Mouse (Mus musculus) thymus, adult 2 months (tissue): Measurements from ENCODE around the gene Por. TPM values are rescaled to one million over a fixed set of nuclear protein-coding genes. Genes with fewer than 3 reads are reported as not detected.

Experiments used
- DNase-seq: peaks from one replicate; pipeline ENCODE4 v3.0.0; 2021
- H3K27ac ChIP-seq: fragments of 200-500 bp; 2 replicates; pipeline ENCODE4 v1.5.1; 2012; ENCODE audit warnings: low read length, control low read depth; ENCODE audit not compliant: control insufficient read depth, insufficient read depth
- H3K27me3 ChIP-seq: fragments of 200-500 bp; 2 replicates; pipeline ENCODE4 v1.6.1; 2012; ENCODE audit warnings: mild to moderate bottlenecking, low read length, moderate library complexity, mixed read lengths; ENCODE audit not compliant: control insufficient read depth, insufficient read depth
- H3K36me3 ChIP-seq: fragments of 200-500 bp; 2 replicates; pipeline ENCODE4 v1.6.1; 2012; ENCODE audit warnings: mild to moderate bottlenecking, low read length, moderate library complexity; ENCODE audit not compliant: control insufficient read depth, insufficient read depth
- H3K4me1 ChIP-seq: fragments of 200-500 bp; replicated peaks from 2 replicates; pipeline ENCODE4 v1.6.1; 2012; ENCODE audit warnings: low read length; ENCODE audit not compliant: control insufficient read depth, insufficient read depth
- H3K4me3 ChIP-seq: fragments of 200-500 bp; 2 replicates; pipeline ENCODE4 v1.5.1; 2012; ENCODE audit warnings: mild to moderate bottlenecking, low read length, control low read depth, moderate library complexity; ENCODE audit not compliant: control insufficient read depth, insufficient read depth
- CTCF ChIP-seq: fragments of 200-500 bp; IDR thresholded peaks from 2 replicates; pipeline ENCODE4 v1.5.1; 2012; ENCODE audit warnings: mild to moderate bottlenecking, control low read depth, low read length, moderate library complexity, borderline replicate concordance; ENCODE audit not compliant: control insufficient read depth, poor library complexity, insufficient read depth; ENCODE audit errors: extremely low read depth
- POLR2A ChIP-seq: fragments of 200-500 bp; IDR thresholded peaks from 2 replicates; pipeline ENCODE4 v1.6.1; 2012; ENCODE audit warnings: mild to moderate bottlenecking, low read length, control low read depth, moderate library complexity; ENCODE audit not compliant: control insufficient read depth, poor library complexity, insufficient read depth; ENCODE audit errors: extremely low read depth
- WGBS: fragments of 180-500 bp; shearing (Covaris S2); methylation state at CpG from one replicate; pipeline ENCODE4 v1.1.7; 2018; 5-methylcytosine and 5-hydroxymethylcytosine counted together
- polyA plus RNA-seq: library from polyadenylated mRNA; depleted of rRNA; stranded (reverse); fragments of >200 nt; gene quantifications from 2 replicates; pipeline ENCODE4 v1.2.3, GENCODE M21; 2012

Por gene
- polyA plus RNA-seq, 1 experiment = 132 TPM

- no peak for DNase-seq
- 60% methylated on average over 3 of the region's 3 CpGs for WGBS
- no peak for TF ChIP-seq POLR2A
- TF ChIP-seq CTCF = no peak
- H3K27me3 ChIP-seq = no peaks in the 10 kb centered on the region
- no peak overlapping the region for H3K4me3 ChIP-seq
- H3K36me3 ChIP-seq = no peaks in the 10 kb centered on the region
- no peak overlapping the region for H3K27ac ChIP-seq
- peaks cover 4% of the 10 kb centered on the region for H3K4me1 ChIP-seq
Observed at GRCm38 (mm10) chr5:135676696-135677095, 6.9 kb downstream of the Por start.

DNA sequence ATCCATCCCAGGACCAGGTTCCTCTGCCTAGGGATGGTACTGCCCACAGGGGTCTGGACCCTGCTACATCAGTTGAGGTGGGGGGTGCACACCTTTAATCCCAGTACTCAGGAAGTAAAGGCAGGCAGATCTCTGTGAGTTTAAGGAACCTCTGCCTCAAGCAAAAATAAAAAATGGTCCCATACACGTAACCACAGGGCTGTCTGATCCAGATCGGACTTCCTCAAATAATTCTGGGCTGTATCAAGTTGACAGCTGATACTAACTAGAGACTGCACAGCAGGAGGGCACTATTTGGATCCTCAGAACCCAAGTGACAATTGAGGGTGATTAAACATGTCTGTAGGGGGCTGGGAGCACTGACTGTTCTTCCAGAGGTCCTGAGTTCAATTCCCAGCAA is 7.4 kb downstream of the Por start:
- no peak for DNase-seq
- WGBS = 15% methylated on average over 2 of the region's 2 CpGs
- Histone ChIP-seq H3K36me3 (no peaks in the 10 kb centered on the region), H3K4me3 (no peak overlapping the region), H3K27me3 (no peaks in the 10 kb centered on the region), H3K27ac (no peak overlapping the region), H3K4me1 (peaks cover 4% of the 10 kb centered on the region)
- no peak for TF ChIP-seq POLR2A
- no peak for TF ChIP-seq CTCF

GRCm38 (mm10) chr5:135678481-135678880 is 8.6 kb downstream of the Por start:
- H3K36me3 ChIP-seq = no peaks in the 10 kb centered on the region
- H3K4me3 ChIP-seq = no peak overlapping the region
- TF ChIP-seq CTCF (no peak), POLR2A (no peak)
- DNase-seq = no peak
- no peaks in the 10 kb centered on the region for H3K27me3 ChIP-seq
- H3K4me1 ChIP-seq = peaks cover 4% of the 10 kb centered on the region
- WGBS = 95% methylated on average over 6 of the region's 6 CpGs
- no peak overlapping the region for H3K27ac ChIP-seq

- Histone ChIP-seq H3K4me3 (no peak overlapping the region), H3K4me1 (peaks cover under 1% of the 10 kb centered on the region; the same call in 1 of the 2 replicates), H3K27ac (no peak overlapping the region), H3K36me3 (no peaks in the 10 kb centered on the region), H3K27me3 (no peaks in the 10 kb centered on the region)
- TF ChIP-seq CTCF (no peak), POLR2A (no peak)
- 92% methylated on average over 6 of the region's 6 CpGs for WGBS
- no peak for DNase-seq
Observed at GRCm38 (mm10) chr5:135680967-135681545, 11.2 kb downstream of the Por start.

- Histone ChIP-seq H3K4me3 (no peak overlapping the region), H3K27ac (no peak overlapping the region), H3K27me3 (no peaks in the 10 kb centered on the region), H3K36me3 (no peaks in the 10 kb centered on the region), H3K4me1 (peaks cover 3% of the 10 kb centered on the region; the same call in 1 of the 2 replicates)
- no peak for DNase-seq
- 95% methylated on average over 5 of the region's 5 CpGs for WGBS
- no peak for TF ChIP-seq POLR2A
- no peak for TF ChIP-seq CTCF
Observed at GRCm38 (mm10) chr5:135682009-135682408, 12.2 kb downstream of the Por start.

GRCm38 (mm10) chr5:135682942-135683570 is 13.2 kb downstream of the Por start:
- 91% methylated on average over 12 of the region's 12 CpGs for WGBS
- Histone ChIP-seq H3K27ac (no peak overlapping the region), H3K27me3 (no peaks in the 10 kb centered on the region), H3K4me3 (no peak overlapping the region), H3K36me3 (no peaks in the 10 kb centered on the region), H3K4me1 (peaks cover 3% of the 10 kb centered on the region; the same call in 1 of the 2 replicates)
- TF ChIP-seq POLR2A = no peak
- TF ChIP-seq CTCF = no peak
- no peak for DNase-seq

DNA sequence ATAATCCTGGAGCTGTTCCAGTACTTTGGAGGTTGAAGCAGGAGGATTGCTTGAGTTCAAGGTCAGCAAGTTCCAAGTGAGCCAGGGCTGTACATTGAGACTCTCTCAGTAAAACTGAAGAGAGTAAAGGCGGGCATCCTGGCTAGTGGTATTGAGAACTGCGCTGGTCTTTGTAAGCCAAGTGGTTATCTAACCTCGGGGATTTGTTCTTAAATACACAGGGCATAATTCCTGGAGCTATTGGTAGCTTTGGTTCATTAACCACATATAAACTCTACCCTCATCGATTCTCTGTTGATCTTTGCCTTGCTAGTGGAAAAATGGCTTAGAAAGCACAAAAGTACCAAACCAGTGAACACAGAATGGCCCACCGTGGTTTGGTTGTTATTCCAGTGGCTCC is 20.6 kb downstream of the Por start:
- H3K27ac ChIP-seq = no peak overlapping the region
- no peaks in the 10 kb centered on the region for H3K36me3 ChIP-seq
- no peak for DNase-seq
- H3K27me3 ChIP-seq = no peaks in the 10 kb centered on the region
- H3K4me1 ChIP-seq = peaks cover 18% of the 10 kb centered on the region
- H3K4me3 ChIP-seq = no peak overlapping the region
- no peak for TF ChIP-seq POLR2A
- TF ChIP-seq CTCF = no peak
- 85% methylated on average over 5 of the region's 5 CpGs for WGBS
